Mouse (Mus musculus): ENCODE results near the gene Nabp1. TPM values are rescaled to one million over a fixed set of nuclear protein-coding genes. Genes with fewer than 3 reads are reported as not detected.

Nabp1 gene
- 1.8 and 4.4 TPM in 2 replicates for polyA plus RNA-seq (2012; ENCODE audit: insufficient read depth, low replicate concordance)

- H3K9me3 ChIP-seq, result no peaks in the 10 kb centered on the region
- H3K4me3 ChIP-seq (replicated peaks), result peak within 1 kb of the TSS; percentile 98
- no peaks in the 10 kb centered on the region for H3K27me3 ChIP-seq (replicated peaks)
- TF ChIP-seq GATA1 (IDR thresholded peaks at IDR 0.05; ENCODE audit: borderline replicate concordance, low read length) (no peak), FLI1 (IDR thresholded peaks at IDR 0.05; ENCODE audit: low read length) (no peak)
- peaks cover 26% of the 10 kb centered on the region for H3K4me1 ChIP-seq
- peaks cover 16% of the 10 kb centered on the region for H3K36me3 ChIP-seq (replicated peaks; ENCODE audit: low read length)
Measured at GRCm38 (mm10) chr1:51478262-51479026, at the start of gene Nabp1. Gene Nabp1, minus strand, starts transcription at chr1:51478425.

DNA sequence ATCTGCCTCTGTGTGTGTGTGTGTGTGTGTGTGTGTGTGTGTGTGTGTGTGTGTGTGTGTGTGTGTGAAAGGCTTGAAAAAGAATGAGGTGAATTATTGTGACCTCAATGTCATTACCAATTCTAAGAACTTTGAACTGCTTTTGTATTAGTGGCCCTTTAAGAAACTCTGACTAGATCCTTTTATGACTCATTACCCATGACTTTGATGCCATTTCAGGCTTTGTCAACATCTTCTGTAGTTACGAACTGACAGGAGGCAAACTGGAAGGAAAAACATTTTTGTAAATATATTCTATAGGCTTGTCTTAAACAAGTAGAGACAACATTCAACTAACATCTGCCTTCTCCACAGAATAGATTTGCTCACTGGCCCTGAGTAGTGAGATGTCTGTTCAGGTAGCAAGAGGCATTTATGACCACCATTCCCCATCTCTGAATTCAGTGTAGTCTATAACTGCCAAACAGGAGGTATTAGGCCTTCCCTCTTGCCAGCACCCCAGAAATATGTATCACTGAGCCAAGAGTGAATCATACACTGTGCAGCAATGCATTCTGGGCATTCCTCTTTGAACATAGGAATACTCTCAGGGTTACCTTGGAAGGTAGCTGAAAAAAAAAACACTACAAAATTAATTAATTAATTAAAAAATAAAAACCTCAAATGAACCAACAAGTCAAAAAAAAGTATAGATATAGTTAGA lies 47.5 kb upstream of the Nabp1 start:
- Histone ChIP-seq H3K4me3 (replicated peaks) (no peak overlapping the region), H3K4me1 (peaks cover 28% of the 10 kb centered on the region), H3K9me3 (peaks cover 4% of the 10 kb centered on the region; the same call in 1 of the 2 replicates), H3K36me3 (replicated peaks; ENCODE audit: low read length) (no peaks in the 10 kb centered on the region), H3K27me3 (replicated peaks) (no peaks in the 10 kb centered on the region)
- no peak for TF ChIP-seq GATA1 (IDR thresholded peaks at IDR 0.05; ENCODE audit: borderline replicate concordance, low read length)
- no peak for TF ChIP-seq FLI1 (IDR thresholded peaks at IDR 0.05; ENCODE audit: low read length)

DNA sequence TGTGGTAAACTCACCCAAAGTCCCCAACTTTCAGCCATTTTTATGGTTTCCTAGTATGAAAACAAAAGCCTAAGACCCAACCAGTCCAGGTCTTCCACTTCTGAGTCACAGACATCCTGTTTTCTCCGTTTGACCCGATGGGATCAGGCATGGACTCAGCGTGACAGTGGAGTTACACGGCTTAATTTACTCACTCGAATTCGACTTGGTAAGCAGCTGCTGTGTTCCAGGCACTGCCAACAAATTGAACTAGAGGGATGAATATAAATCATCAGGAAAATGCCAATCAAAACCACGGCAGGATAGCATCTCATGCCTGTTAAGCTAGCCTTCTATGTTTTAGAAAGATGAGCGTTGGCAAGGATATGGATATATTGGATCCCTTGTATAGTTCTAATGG lies 43.4 kb upstream of the Nabp1 start:
- H3K27me3 ChIP-seq (replicated peaks), result no peaks in the 10 kb centered on the region
- peaks cover 4% of the 10 kb centered on the region; the same call in 1 of the 2 replicates for H3K9me3 ChIP-seq
- H3K4me3 ChIP-seq (replicated peaks), result no peak overlapping the region
- TF ChIP-seq GATA1 (IDR thresholded peaks at IDR 0.05; ENCODE audit: borderline replicate concordance, low read length) (no peak), FLI1 (IDR thresholded peaks at IDR 0.05; ENCODE audit: low read length) (no peak)
- H3K36me3 ChIP-seq (replicated peaks; ENCODE audit: low read length), result no peaks in the 10 kb centered on the region
- H3K4me1 ChIP-seq, result peaks cover 54% of the 10 kb centered on the region

- Histone ChIP-seq H3K9me3 (peaks cover 4% of the 10 kb centered on the region; the same call in 1 of the 2 replicates), H3K4me3 (replicated peaks) (peak overlapping the region; percentile 18), H3K4me1 (peaks cover 59% of the 10 kb centered on the region), H3K36me3 (replicated peaks; ENCODE audit: low read length) (no peaks in the 10 kb centered on the region), H3K27me3 (replicated peaks) (no peaks in the 10 kb centered on the region)
- TF ChIP-seq FLI1 (IDR thresholded peaks at IDR 0.05; ENCODE audit: low read length) (no peak), GATA1 (IDR thresholded peaks at IDR 0.05; ENCODE audit: borderline replicate concordance, low read length) (no peak)
Measured at GRCm38 (mm10) chr1:51520246-51520780, 42.1 kb upstream of the Nabp1 start.

GRCm38 (mm10) chr1:51519112-51519511 lies 40.9 kb upstream of the Nabp1 start:
- Histone ChIP-seq H3K36me3 (replicated peaks; ENCODE audit: low read length) (no peaks in the 10 kb centered on the region), H3K27me3 (replicated peaks) (no peaks in the 10 kb centered on the region), H3K4me1 (peaks cover 62% of the 10 kb centered on the region), H3K9me3 (peaks cover 4% of the 10 kb centered on the region; the same call in 1 of the 2 replicates), H3K4me3 (replicated peaks) (peak overlapping the region; percentile 28)
- no peak for TF ChIP-seq FLI1 (IDR thresholded peaks at IDR 0.05; ENCODE audit: low read length)
- no peak for TF ChIP-seq GATA1 (IDR thresholded peaks at IDR 0.05; ENCODE audit: borderline replicate concordance, low read length)

- H3K36me3 ChIP-seq (replicated peaks; ENCODE audit: low read length), result no peaks in the 10 kb centered on the region
- H3K27me3 ChIP-seq (replicated peaks), result no peaks in the 10 kb centered on the region
- peaks cover 60% of the 10 kb centered on the region for H3K4me1 ChIP-seq
- no peaks in the 10 kb centered on the region for H3K9me3 ChIP-seq
- TF ChIP-seq GATA1 (IDR thresholded peaks at IDR 0.05; ENCODE audit: borderline replicate concordance, low read length) (no peak), FLI1 (IDR thresholded peaks at IDR 0.05; ENCODE audit: low read length) (no peak)
- H3K4me3 ChIP-seq (replicated peaks), result no peak overlapping the region
Measured at GRCm38 (mm10) chr1:51515625-51516024, 37.4 kb upstream of the Nabp1 start.

- Histone ChIP-seq H3K4me1 (peaks cover 55% of the 10 kb centered on the region), H3K36me3 (replicated peaks; ENCODE audit: low read length) (no peaks in the 10 kb centered on the region), H3K27me3 (replicated peaks) (no peaks in the 10 kb centered on the region), H3K9me3 (no peaks in the 10 kb centered on the region), H3K4me3 (replicated peaks) (no peak overlapping the region)
- TF ChIP-seq FLI1 (IDR thresholded peaks at IDR 0.05; ENCODE audit: low read length), result no peak
- TF ChIP-seq GATA1 (IDR thresholded peaks at IDR 0.05; ENCODE audit: borderline replicate concordance, low read length), result no peak
Measured at GRCm38 (mm10) chr1:51515041-51515440, 36.8 kb upstream of the Nabp1 start.

- H3K36me3 ChIP-seq (replicated peaks; ENCODE audit: low read length), result no peaks in the 10 kb centered on the region
- no peaks in the 10 kb centered on the region for H3K27me3 ChIP-seq (replicated peaks)
- TF ChIP-seq FLI1 (IDR thresholded peaks at IDR 0.05; ENCODE audit: low read length), result no peak
- TF ChIP-seq GATA1 (IDR thresholded peaks at IDR 0.05; ENCODE audit: borderline replicate concordance, low read length), result no peak
- H3K9me3 ChIP-seq, result no peaks in the 10 kb centered on the region
- H3K4me1 ChIP-seq, result peaks cover 55% of the 10 kb centered on the region
- H3K4me3 ChIP-seq (replicated peaks), result peak overlapping the region; percentile 64
Measured at GRCm38 (mm10) chr1:51514379-51514778, 36.2 kb upstream of the Nabp1 start.

- Histone ChIP-seq H3K36me3 (replicated peaks; ENCODE audit: low read length) (no peaks in the 10 kb centered on the region), H3K4me3 (replicated peaks) (no peak overlapping the region), H3K27me3 (replicated peaks) (no peaks in the 10 kb centered on the region), H3K4me1 (peaks cover 52% of the 10 kb centered on the region), H3K9me3 (no peaks in the 10 kb centered on the region)
- no peak for TF ChIP-seq GATA1 (IDR thresholded peaks at IDR 0.05; ENCODE audit: borderline replicate concordance, low read length)
- TF ChIP-seq FLI1 (IDR thresholded peaks at IDR 0.05; ENCODE audit: low read length), result no peak
Measured at GRCm38 (mm10) chr1:51513059-51513713, 35.0 kb upstream of the Nabp1 start.

All from megakaryocyte, embryonic 14.5 days (primary cell).